Mouse (Mus musculus): Measurements from ENCODE around the gene Uqcc2. TPM values are rescaled to one million over a fixed set of nuclear protein-coding genes. Genes with fewer than 3 reads are reported as not detected.
A peak's percentile ranks its signal among the peaks of the same experiment; 100 is the strongest.

Gene Uqcc2
- 162 and 182 TPM in 2 replicates for total RNA-seq (2021)
- long read RNA-seq, experiment 1, transcript Uqcc2-201 (4 exons, 500 nt): major isoform, 108 of 110 reads
- long read RNA-seq, experiment 1, partial matches to known transcripts: 2 of 110 reads
- long read RNA-seq, experiment 1, other reads (novel, unspliced or antisense): 0 of 110 reads
- long read RNA-seq, experiment 2, transcript Uqcc2-201 (4 exons, 500 nt): major isoform, 146 of 147 reads
- long read RNA-seq, experiment 2, partial matches to known transcripts: 1 of 147 reads
- long read RNA-seq, experiment 2, other reads (novel, unspliced or antisense): 0 of 147 reads

DNA sequence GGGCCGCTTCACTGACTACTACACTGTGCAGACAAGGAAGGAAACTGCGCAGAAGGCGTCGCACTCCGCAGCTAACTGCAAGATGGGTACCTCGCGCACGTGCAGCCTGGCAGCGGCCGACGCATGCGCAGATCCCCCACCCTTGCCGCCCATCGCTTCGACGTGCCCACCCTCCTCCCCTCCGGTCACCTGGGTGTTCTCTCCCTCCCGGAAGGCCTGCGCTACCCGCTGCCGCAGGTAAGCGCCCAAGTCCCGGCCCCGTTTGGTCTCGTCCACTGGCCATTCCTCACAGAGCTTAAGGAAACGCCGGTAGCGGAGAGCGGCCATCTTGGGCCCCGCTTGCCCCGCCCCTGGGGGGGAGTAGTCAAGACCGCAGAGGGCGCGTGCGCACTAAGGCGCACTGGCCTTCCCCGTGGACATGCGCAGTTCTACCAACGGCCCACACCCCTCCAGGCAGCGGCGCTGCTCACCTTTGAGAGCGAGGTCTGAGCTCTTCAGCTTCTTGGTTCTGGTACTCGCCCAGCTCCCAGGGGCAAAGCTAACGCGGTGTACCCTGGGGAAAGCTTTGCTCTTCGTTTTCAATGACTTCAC is at the start of gene Uqcc2:
Uqcc2 (minus strand) TSS at position 366 of the 591 bp plus-strand sequence.
- DNase-seq: peak; percentile 99

DNA sequence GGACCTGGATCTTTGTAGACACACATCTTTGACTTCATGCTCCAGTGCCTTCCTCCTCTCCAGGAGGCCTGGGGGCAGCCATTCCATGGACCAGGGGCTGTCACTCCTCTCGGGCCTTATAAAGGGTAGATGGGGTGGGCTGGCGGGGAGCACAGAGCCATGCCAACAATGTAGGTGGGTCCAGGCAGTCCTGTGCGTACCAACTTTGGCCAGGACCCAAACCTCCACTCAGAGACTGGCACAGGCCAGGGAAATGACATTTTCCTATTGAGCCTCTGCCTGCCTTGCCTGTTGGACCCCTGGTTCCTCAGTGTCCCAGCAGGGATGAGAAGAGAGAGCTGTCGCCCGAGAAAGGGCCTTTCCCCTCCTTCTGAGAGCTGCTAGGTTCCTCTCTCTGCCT is 48.7 kb upstream of the Uqcc2 start:
- no peak for DNase-seq

DNA sequence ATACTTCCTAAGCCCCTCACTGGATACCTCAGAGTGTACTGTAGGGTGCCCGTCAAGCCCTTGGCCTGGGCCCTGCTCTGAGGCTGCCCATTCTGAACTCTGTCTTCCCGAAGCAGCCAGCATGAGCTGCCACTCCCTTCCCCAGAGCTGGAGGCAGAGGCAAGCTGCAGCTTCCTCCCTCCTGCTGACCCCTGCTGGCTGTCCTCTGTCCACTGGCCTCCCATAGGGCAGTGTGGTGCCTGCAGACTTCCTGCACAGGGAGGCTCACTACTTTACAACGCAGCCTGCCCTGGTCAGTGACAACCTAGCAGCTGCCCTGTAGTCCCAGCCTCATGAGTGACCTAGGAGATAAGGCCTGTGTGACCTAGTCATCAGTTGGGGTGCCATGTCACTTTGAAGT is 48.0 kb upstream of the Uqcc2 start:
- DNase-seq: peak; percentile 58

DNA sequence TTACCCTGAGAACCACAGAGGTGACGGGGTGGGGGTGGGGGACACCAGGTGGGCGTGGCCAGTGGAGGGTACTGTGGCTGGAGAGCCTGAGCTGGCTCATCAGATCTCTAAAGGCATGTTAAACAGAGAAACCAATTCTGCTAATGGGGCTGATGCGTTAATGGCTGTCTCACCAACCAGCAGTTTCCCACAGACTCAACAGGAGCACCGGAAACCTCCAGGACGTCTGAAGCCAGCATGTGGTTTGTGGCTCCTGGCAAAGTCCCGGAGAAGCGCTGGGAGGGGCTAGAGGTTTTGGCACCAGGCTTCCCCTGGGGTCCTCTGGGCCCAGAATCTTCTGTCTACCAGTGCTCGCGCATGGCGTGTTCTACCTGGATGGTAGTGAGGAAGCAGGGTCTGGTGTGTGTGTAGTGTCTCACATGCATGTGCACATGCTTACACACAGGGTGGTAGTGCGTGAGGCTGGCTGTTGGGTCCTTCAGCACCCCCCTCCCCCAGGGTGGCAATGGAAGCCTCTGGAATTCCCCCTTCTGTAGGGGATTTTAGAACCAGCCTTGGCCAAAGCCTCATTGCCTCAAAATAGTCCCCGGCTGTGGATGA is 46.1 kb upstream of the Uqcc2 start:
- DNase-seq: no peak

DNA sequence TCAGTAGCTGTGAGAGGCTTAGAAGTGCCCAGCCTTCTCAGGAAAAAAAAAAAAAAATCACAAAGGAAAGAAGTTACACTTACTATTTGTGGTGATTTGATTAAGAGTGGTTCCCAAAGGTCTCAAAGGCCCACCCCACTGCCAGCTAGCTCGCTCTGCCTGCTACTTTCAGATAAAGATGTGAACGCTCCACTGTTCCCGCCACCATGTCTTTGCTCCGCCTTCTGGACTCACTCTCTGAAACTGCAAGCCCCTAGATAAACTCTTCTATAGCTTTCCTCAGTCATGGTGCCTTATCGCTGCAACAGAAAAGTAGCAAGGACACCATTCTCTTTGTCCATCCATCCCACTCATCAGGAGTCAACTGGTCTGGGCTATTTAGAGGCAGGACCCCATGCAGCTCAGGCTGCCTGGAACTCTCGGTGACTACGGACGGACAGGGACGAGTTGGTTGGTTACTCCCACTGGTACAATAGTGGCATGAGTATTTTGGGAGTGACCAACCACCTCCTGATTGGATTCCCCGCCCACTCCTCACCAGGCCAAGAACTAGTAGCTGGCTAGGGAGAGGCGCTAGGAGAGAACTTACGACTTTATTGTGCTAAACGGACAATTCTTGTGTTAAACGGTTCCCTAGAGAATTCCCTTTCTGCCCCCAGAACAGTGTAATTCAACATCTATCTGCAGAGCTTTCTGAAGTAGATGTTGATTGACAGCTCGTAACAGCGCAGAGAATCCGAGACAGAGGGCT is 44.9 kb upstream of the Uqcc2 start:
- no peak for DNase-seq

DNA sequence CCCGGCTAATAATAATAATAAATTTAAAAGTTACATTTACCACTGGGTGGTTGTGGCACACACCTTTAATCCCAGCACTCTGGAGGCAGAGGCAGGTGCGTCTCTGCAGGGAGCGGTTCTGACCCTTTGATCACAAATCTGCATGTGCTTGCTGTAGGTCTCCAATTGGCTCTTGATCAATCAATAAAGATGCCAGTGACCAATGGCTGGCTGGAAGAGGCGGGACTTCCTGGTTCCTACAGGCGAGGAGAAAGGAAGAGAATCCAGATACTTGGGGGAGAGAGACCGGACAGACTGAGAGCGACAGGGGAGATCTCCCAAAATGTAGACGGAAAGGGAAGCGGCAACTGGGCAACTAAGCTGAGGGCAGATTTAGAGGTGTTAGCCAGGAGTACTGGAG is 44.3 kb upstream of the Uqcc2 start:
- no peak for DNase-seq

DNA sequence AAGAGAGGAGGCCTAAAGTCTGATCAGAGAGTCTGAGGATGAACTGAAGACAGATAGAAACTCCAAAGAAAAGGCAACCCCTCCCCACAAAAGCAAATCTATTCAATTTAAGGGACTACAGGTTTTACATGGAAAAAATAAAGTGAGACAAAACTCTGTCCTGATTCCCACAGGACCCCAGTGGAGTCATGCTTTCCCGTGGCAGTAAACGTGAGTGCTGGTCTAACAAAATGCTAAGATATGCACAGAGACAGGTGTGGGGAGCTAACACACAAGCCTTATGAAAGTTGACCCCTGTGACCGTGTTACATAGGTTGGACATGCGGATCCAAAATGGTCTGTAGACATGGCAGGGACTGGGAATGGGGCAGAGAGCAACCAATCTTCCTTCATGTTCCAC is 43.0 kb upstream of the Uqcc2 start:
- no peak for DNase-seq

DNA sequence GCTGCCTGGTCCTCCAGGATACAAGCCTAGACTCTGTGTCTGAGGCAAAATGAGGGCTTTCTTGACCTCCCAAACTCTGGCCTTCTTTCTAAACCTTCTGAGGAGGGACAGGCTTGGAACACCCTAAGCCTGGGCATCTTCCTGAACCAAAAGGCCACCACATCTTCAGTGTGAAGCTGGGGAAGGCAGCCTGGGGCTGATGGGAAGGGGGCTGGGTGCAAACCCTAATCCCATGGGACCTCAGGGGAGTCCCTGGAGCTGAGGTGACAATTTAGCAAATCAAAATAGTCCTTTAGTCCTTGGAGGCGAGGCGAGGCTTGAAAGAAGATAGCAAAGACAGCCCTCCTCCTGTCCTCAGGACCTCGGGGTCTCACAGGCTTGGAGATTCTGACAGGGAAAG is 42.6 kb upstream of the Uqcc2 start:
- DNase-seq: no peak

DNA sequence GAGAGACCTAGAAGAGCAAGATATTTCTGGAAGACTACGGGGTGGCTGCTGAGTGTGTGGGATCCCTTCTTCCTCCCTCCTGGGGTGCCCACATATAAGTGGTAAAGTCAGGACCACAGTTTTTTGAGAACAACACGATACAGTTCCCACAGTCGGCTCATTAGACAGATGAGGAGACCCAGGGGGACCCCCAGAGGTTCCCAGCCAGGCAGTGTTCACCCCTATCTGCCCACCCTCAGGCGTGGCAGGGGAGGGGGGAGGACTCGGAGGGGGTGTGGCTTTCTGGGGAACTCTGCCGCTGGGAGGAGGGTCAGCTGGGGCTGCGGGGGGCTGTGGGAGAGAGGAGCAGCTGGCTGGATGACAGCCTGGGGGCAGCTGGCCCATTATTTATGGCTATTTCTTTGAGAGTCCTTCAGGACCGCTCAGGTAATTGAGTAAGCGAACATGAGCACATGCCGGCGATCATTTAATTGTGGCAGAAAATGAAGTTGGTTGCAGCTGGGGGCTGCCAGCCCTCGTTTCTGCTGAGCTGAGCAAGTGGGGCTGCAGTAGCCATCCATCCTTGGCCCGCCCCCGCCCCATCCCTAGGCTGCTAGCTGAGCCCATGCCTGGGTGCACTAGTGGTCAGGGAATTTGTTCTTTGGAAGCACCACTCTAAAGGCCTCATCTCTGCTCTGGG is 41.6 kb upstream of the Uqcc2 start:
- no peak for DNase-seq

DNA sequence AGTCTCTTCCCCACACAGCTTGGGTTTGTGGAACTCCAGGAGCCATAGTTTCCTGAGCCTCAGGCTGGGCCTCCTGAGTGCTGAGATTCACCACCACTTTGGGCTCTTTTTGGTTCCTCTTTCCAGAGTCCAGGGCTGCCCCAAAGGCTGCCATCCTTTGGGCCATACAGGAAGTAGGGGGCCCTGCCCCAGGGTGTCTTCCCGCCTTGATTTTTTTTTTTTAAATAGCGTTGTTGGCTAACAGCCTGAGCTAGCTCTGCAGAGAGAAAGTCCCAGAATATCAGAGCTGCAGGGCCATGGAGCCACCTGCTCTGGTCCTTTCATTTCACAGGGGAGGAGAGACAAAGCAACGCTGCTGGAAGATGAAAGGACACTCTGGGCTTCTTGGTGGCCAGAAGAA is 40.0 kb upstream of the Uqcc2 start:
- DNase-seq: no peak

DNA sequence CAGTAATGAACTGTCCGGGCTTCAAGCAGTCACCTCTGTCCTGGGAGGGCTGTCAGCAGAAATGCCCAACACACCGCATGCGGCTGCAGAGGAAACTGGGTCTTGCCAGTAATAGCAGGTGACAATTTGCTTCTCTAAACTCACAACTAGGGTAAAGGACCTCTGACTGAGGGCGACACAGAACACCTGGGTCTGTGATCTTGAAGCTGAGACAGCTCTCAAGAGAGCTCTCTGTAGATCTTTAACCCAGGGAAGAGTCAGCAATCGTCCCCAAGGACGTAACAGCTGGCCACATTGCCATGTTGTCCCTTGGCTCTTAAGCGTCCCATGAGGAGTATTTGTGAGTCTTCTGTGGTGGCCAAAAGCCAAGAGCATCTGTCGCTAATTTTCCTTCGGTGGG is 38.7 kb upstream of the Uqcc2 start:
- no peak for DNase-seq

DNA sequence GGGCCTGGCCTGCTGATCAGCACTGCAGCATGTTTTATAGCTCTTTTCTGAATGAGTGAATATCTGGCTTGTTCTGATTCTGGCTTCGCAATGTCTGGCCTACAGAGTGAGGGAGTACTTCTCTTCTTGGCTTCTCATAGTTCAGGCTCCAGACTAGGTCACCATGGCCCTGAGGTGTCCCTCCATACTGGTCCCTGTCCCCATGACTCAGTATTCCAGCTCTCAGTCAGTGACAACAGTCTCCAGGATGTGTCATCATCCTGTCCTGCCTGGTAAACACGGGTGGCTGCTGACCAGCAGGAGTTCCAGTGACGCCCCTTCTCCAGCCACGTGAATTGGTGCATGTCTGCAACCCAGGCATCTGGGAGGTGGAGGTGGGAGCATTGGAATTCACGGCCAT is 37.4 kb upstream of the Uqcc2 start:
- DNase-seq: peak; percentile 66

DNA sequence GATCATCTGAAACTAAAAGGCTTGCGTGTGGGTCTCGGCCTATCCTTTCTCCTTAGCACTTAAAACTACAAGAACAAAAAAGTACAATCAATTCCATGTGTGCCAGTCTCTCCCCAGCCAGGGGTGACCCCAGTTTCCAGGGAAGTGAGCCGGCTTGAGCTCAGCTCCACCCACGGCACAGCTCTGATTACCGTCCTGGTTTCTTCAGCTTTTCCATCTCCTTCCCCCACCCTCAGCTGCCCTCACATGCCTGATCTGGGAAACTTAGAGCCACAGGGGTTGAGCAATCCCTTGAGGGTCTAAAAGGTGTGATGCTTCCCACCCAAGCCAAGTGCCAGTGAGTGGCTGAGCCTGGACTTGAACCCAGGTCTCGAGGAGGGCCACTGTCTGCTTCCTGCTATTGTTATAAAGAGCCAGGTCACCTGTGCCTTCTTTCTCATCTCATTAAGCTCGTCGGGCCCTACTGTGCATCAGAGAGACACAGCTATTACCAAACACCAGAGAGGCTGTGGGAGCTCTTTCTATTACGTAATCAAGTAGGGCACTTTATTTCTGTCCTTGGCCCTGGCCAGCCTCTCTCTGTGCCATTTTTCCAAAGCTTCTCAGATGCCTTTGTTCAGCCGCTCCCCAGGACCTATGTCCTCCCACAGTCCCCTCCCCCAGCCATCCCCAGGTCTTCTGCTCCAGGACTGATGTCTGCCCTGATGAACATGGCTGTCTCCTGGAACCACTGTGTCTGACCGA is 36.4 kb upstream of the Uqcc2 start:
- no peak for DNase-seq

DNA sequence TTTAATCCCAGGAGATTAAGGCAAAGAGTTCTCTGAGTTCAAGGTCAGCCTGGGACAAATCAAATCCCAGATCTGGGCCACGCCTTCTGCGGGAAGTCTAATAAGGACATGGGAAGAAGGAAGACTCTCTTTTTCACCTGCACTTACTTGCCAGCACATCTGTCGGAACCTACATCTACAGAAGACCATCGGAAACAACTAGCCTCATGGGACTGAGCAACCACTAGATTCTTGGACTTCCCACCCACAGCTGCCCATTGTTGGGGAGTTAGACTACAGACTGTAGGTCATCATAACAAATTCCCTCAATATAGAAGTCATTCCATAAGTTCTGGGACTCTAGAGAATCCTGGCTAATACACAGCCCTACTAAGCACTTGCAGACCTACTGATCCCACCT is 34.9 kb upstream of the Uqcc2 start:
- DNase-seq: no peak

DNA sequence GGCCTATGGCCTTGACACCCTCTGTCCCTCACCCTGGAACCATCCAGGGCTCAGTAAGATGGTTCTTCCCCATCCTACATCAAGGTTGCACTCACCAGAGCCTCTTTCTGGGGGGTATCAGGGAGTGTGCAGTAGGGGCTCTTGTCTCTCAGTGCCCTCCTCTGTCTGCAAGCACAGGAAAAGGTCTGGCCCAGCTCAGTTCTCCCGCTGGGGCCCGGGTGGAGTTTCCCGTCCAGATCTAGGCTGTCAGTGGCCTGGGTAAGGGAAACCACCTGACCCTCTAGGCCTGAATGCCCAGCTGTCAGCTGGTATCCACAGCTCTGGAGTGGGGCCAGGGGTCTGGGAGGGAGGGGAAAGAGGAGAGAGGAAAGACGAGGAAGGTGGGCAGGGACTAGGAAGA is 33.8 kb upstream of the Uqcc2 start, which contains the start of gene Ip6k3:
Ip6k3 (minus strand) TSS at position 251 of the 400 bp plus-strand sequence.
- no peak for DNase-seq

DNA sequence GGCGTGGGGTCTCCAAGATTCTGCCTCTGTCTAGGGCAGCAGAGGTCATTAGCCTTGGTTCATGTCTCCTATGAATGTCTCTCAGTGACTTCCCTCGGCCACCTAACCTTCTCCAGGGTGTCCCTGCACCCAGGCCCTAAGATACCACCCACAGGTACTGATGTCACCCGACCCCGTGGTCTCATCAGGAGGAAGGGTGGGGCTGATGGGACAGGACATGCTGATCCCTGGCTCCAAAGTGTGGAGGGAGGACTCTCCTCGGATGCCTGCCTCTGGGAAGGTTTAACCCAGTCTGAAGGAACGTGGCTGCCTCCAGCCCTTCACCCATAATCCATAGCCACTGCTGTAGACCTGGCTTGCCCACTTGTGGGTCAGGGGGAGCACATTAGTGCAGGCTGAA is 33.2 kb upstream of the Uqcc2 start:
- no peak for DNase-seq

DNA sequence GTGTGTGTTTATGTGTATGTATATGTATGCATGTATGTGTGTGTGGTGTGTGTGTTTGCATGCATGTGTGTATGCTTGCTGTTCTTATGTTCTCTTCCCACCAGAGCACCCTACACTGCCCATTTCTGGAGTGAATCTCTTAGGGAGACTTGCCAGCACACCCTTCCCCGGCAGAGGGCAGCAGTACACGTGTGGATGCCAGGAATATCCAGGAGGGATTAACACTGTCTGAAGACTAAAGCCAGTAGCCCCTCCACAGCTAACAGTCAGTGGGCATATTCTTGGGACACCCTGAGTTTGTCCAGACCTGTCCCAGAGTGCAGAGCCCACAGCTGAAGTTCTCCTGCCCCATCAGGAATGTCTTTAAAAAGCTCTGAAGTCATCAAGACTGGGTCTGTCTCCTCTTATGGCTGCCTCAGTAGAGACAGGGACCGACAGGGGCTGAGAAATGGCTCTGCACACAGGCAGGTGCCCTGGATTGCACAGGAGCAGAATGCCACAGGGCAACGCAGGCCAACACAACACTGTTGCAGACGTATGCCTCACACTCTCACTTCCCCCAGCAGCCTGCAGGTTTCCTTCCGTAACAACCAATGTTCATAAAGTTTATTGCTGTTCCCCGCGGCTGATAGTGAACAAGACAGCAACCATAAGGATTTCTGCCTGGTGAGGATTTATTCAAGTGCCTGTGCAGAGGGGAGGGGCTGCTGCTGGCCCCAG is 31.5 kb upstream of the Uqcc2 start:
- DNase-seq: peak; percentile 77

DNA sequence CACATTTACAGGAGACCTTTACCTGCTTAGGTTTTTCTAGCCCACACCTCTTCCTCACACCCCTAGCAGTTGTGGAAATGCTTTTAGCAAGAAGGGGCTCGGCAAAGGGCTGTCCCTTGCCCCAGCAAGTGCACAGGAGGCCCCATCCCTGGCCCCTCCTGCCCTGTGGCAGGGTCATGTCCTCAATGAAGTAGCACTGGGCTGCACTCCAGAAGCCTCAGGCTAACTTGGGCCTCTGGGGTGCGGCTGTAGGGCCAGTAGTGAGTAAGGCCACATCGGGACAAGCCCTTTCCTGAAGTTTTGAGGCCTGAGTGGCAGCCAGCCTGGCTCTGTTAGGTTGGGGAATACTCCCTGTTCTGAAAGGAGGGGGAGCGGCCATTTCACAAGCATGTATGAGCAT is 27.2 kb upstream of the Uqcc2 start:
- DNase-seq: peak; percentile 73

DNA sequence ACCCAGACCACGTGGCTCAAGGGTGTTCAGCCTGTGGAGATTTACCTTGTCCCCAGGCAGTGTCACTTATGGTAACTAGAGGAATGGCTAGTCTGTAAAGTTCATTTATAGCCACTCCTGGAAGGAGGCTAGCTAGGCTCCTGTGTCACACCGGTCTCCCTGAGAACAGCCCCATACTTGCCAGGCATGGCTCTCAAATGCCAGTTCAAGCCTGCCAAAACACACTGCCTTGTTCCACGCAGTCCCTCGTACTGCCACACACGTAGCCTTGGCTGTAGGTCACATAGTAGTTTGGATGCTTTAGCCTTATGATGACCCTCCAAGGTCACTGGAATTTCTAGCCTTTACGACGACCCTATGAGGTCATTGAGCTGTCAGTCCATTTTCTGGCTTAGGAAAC is 25.5 kb upstream of the Uqcc2 start:
- peak; percentile 46 for DNase-seq

DNA sequence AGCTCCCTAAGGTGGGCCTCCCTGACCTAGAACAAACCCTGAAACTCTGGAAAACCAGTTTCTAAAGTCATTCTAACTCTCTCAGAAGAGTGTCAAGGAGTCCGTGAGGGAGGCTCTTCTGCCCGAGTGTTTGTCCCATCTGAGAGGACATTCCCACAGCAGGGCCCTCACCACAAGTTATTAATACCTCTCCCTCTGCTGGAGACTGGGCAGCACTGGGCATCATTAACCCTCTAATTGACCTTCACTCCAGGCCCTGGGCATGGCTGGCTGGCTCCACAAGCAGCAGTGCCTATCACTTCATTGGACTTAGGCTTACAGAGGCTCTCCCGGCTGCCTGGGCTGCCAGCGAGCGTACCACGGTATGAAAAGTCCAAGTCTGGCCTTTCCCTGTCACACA is 24.7 kb upstream of the Uqcc2 start:
- peak; percentile 25 for DNase-seq

DNA sequence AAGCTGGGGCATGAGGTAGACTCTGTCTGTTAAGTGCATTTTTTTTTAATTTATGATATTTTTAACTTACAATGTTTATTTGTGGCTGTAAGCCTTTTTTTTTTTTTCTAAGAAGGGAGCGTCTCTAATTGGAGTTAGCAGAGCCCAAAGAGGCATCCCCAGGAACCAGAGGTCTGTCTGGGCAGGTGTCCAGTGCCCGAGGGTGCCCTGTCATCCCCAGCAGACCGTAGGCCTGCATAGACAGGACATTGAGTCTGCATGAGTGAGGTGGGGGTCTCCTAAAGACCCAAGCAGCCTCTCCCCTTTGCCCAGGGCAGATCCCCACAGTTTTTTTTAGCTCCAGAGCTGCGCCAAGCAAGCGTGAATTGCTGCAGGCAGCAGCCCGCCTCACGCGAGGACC is 22.0 kb upstream of the Uqcc2 start:
- DNase-seq: no peak
